Mouse (Mus musculus): ENCODE data around the gene Tmem33. TPM values are rescaled to one million over a fixed set of nuclear protein-coding genes. Genes with fewer than 3 reads are reported as not detected.

Tmem33 gene
- polyA plus RNA-seq (2014; fragmentation: Illumina TruSeq; extraction: RNeasy Lipid Tissue Mini Kit (QIAGEN cat#74804); ENCODE audit: low read depth, low replicate concordance) = 55.9 TPM

GRCm38 (mm10) chr5:67260531-67261371 lies at the start of gene Tmem33:
Gene Tmem33, plus strand, starts transcription at chr5:67260565.

GRCm38 (mm10) chr5:67306698-67307521 lies 46.5 kb downstream of the Tmem33 start, which contains the start of gene Slc30a9:
Gene Slc30a9, plus strand, starts transcription at chr5:67306955.

Other genes with a start within 250 kb of the Tmem33 start
- gene Phox2b, start 161.3 kb upstream of the Tmem33 start, polyA plus RNA-seq (2014; fragmentation: Illumina TruSeq; extraction: RNeasy Lipid Tissue Mini Kit (QIAGEN cat#74804); ENCODE audit: low read depth, low replicate concordance) = not detected
- gene Slc30a9, start 46.4 kb downstream of the Tmem33 start, polyA plus RNA-seq (2014; fragmentation: Illumina TruSeq; extraction: RNeasy Lipid Tissue Mini Kit (QIAGEN cat#74804); ENCODE audit: low read depth, low replicate concordance) = 111 TPM
- 12.4 TPM for gene Bend4, start 167.7 kb downstream of the Tmem33 start, polyA plus RNA-seq (2014; fragmentation: Illumina TruSeq; extraction: RNeasy Lipid Tissue Mini Kit (QIAGEN cat#74804); ENCODE audit: low read depth, low replicate concordance)

All from testis, adult 10 weeks (tissue).